Mouse (Mus musculus) hindbrain, embryonic 15.5 days (tissue): ENCODE measurements around the gene Cry1. TPM values are rescaled to one million over a fixed set of nuclear protein-coding genes. Genes with fewer than 3 reads are reported as not detected.

Source experiments
- ATAC-seq: fragments of 200-750 bp; cut with Nextera tagmentation; 2 replicates; pipeline ENCODE4 v1.8.0; 2017; ENCODE audit warnings: low read depth, moderate number of reproducible peaks, moderate TSS enrichment; ENCODE audit not compliant: low FRiP score
- H3K27ac ChIP-seq: fragments of 300-500 bp; sonication (generic); replicated peaks from 2 replicates; pipeline ENCODE4 v1.5.1; 2015; ENCODE audit warnings: mild to moderate bottlenecking, inconsistent platforms
- H3K27me3 ChIP-seq: fragments of 300-500 bp; sonication (generic); 2 replicates; pipeline ENCODE4 v1.6.1; 2015; ENCODE audit warnings: control low read depth, inconsistent platforms
- H3K36me3 ChIP-seq: fragments of 300-500 bp; sonication (generic); 2 replicates; pipeline ENCODE4 v1.6.1; 2015; ENCODE audit warnings: control low read depth, inconsistent platforms
- H3K4me1 ChIP-seq: fragments of 300-500 bp; sonication (generic); replicated peaks from 2 replicates; pipeline ENCODE4 v1.6.1; 2015; ENCODE audit warnings: control low read depth, inconsistent platforms
- H3K4me2 ChIP-seq: fragments of 300-500 bp; sonication (generic); 2 replicates; pipeline ENCODE4 v1.6.1; 2015; ENCODE audit warnings: moderate library complexity, mild to moderate bottlenecking, inconsistent platforms
- H3K4me3 ChIP-seq: fragments of 300-500 bp; sonication (generic); 2 replicates; pipeline ENCODE4 v1.5.1; 2015; ENCODE audit warnings: mild to moderate bottlenecking, inconsistent platforms
- H3K9ac ChIP-seq: fragments of 300-500 bp; sonication (generic); 2 replicates; pipeline ENCODE4 v1.6.1; 2015; ENCODE audit warnings: inconsistent platforms
- H3K9me3 ChIP-seq: fragments of 300-500 bp; sonication (generic); 2 replicates; pipeline ENCODE4 v1.6.1; 2016; ENCODE audit warnings: control low read depth, inconsistent platforms
- WGBS: fragments of 180-500 bp; shearing (Covaris S2); methylation state at CpG from one replicate; pipeline ENCODE4 v1.1.7; 2015; 5-methylcytosine and 5-hydroxymethylcytosine counted together
- polyA plus RNA-seq: library from polyadenylated mRNA; unstranded; fragments of >200 nt; fragmentation: Nextera tagmentation; extraction: Ambion mirVana; gene quantifications from 2 replicates; pipeline ENCODE4 v1.2.1, GENCODE M21; 2015

Cry1 gene
- polyA plus RNA-seq, 1 experiment from 2014 or later = 36.7 TPM

DNA sequence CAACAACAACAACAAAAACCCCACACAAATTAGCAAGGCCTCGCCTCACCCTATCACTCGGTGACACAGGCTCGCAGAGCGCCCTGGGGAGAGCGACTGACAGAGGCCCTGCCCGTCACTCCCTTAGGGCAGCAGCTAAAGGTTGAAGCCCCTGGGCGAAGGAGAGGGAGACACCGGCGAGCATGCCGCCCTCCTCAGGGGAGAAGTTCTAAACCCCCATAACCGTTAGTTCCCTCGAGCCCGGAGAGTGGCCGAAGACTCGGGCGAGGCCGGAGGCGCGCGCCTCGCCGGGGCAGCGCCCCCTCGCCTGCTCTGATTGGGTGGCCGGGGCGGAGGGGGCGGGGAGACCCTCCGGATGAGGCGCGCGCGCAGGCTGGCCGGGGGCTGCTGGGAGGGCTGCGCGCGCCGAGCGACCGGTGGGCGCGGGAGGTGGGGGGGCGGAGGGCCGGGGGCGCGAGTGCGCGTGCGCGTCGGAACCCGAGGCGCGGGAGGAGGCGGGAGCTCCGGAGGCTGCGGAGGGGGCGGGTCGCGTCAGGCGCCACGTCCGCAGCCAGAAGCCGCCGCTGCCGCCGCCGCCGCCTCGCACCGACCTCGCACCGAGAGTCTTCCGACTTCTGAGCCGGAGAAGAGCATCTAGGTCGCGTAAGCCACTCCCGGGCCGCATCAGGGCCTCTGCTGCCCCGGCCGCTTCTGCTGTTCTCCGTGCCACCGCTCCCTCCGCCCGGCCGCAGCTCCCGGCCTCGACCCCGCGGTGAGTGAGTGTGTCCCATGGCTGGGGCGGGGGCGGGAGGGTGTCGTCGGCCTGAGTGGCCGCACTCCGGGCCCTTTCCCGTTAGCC, 82.4 kb downstream of the Cry1 start, which contains the start of the genes Fhl4 and Tmem263:
Gene Fhl4 (minus strand): TSS at position 249 of the 838 bp plus-strand sequence.
Gene Tmem263 (plus strand): TSS at position 381 of the 838 bp plus-strand sequence.
- H3K27ac ChIP-seq = peak within 1 kb of the TSS; percentile 90
- under 1% methylated on average over 77 of the region's 96 CpGs for WGBS

DNA sequence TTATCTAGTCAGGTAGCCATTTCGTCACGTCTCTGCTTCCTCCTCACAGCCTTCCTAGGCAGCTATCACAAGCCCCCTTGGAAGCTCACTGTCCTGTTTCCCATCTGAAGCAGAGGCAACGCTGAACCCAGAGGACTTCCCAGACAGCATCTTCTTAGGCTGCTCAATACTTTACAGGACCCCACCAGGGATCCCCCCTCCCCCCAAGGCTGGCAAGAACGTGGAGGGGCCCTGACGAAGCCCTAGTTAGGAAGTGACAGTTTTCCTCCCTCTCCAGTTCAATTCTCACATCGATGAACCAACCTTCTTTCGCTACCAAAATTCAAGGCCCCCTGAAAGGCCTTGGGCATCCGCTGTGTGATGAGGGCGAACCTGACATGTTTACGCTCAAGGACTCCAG, 83.0 kb downstream of the Cry1 start:
- WGBS = under 1% methylated on average over 10 of the region's 10 CpGs
- Histone ChIP-seq H3K9me3 (no peaks in the 10 kb centered on the region), H3K27me3 (no peaks in the 10 kb centered on the region), H3K9ac (peak overlapping the region; percentile 90), H3K27ac (peak overlapping the region; percentile 90), H3K4me3 (peak overlapping the region; percentile 68), H3K4me2 (peak overlapping the region; percentile 95), H3K4me1 (peaks cover 23% of the 10 kb centered on the region), H3K36me3 (no peaks in the 10 kb centered on the region)
- peak; percentile 49 for ATAC-seq

More for the DNA sequence above, 82.4 kb downstream of the Cry1 start, which contains the start of the genes Fhl4 and Tmem263:
- H3K9ac ChIP-seq = peak within 1 kb of the TSS; percentile 90
- H3K4me2 ChIP-seq = peak within 1 kb of the TSS; percentile 95
- peak; percentile 97 for ATAC-seq
- no peaks in the 10 kb centered on the region for H3K36me3 ChIP-seq
- peak within 1 kb of the TSS; percentile 68 for H3K4me3 ChIP-seq
- no peaks in the 10 kb centered on the region for H3K9me3 ChIP-seq
- peaks cover 23% of the 10 kb centered on the region for H3K4me1 ChIP-seq
- H3K27me3 ChIP-seq = no peaks in the 10 kb centered on the region

Other genes starting within 250 kb of the Cry1 start
- 1.5 and 2.5 TPM in 2 replicates for gene Fhl4, start 82.6 kb downstream of the Cry1 start, polyA plus RNA-seq
- gene Tmem263, start 82.4 kb downstream of the Cry1 start, polyA plus RNA-seq = 53.3 and 54.8 TPM in 2 replicates
- gene Mterf2, start 57.0 kb downstream of the Cry1 start, polyA plus RNA-seq = 28.7 and 30.7 TPM in 2 replicates
- 23.2 and 26.9 TPM in 2 replicates for gene Btbd11, start 201.8 kb upstream of the Cry1 start, polyA plus RNA-seq